Mouse (Mus musculus) CH12F3 (cell line): ENCODE results near the gene Nxph4.

Experiments used
- in situ Hi-C: fragments of 300-500 bp; cut with MboI; formaldehyde crosslinking; loops from 2 replicates; pipeline ENCODE4 v1.14.3; 2020; ENCODE audit warnings: low sequenced_read_pairs

Nxph4 gene

DNA sequence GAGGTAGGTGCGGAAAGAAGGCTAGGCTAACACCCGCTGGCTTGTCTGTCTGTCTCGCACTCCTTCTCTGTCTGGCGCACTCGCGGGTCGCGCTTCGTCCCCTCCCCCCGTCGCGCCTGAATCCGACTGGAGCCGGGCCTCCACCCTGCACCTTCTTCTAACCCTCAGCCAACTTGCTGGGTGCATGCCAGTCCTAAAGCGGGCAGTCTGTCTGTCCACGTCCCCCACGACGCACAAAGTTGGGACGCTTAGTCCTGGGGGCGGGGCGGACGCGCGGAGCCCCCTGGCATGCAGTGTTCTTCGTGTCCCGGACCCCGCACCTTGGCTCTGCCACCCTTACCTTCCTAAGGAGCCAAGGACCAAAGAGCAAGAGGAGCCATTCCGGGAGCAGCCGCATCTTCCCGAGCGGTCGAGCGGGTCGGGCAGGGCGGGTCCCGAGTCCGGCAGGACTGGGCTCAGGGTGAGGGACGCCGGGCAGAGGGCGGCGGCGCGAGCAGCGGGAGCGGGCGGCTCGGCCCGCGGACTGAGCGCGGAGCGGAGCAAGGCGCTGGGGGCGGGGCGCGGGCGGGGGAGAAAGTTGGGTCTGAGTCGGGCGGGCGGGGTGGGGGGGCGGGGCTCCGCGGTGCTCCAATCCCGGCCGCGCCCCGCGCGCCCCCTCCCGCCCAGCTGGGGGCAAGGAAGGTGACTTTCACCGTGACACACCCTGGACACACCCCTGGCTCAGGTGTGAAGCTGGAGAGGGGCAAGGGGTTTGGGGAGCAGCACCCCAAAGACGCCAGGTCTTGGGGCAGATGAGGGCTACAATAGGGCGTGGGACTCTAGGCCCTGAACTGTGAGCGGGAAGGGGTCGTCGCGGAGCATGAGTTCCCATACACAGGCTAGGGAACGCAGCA lies at the start of gene Nxph4:
TSS of gene Nxph4 (minus strand) at position 524 of the 893 bp plus-strand sequence.
- in situ Hi-C loops, result no loop called here

DNA sequence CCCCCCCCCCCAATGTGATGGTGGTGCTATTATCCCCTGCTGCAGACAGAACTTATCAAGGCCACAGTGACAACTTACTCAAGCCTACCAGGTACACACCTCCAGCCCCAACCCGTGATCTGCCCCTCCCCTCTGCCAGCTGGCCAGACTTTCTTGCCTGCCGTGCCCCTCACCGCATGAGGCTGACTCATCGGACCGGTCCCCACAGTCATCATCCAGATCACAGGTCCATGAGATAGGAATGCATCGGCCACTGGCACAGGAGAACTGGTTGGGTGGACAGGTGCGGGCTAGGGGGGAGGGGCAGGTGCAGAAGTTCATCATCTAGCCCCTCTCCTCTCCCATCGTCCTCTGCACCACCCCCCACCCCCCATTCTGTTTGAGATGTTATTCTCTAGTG lies 49.3 kb upstream of the Nxph4 start:
- in situ Hi-C loops, result no loop called here

DNA sequence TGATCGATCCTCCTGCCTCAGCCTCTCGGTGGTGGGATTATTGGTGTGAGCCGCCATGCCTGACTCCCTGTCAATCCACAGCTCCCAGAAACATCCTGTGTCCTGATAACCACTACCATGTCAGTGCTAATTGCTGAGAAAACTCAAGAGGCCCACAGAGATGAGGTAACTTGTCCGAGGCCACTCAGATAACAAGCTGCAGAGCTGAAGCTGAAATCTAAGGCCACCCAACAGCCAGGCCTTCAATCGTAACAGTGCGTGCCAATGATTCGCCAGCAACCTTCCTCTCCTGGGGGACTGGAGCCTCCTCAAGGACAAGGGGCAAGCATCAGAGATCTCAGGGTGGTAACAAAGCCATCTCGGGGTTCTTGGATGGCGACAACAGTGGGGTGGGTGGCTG lies 46.9 kb upstream of the Nxph4 start:
- in situ Hi-C loops, result no loop called here

DNA sequence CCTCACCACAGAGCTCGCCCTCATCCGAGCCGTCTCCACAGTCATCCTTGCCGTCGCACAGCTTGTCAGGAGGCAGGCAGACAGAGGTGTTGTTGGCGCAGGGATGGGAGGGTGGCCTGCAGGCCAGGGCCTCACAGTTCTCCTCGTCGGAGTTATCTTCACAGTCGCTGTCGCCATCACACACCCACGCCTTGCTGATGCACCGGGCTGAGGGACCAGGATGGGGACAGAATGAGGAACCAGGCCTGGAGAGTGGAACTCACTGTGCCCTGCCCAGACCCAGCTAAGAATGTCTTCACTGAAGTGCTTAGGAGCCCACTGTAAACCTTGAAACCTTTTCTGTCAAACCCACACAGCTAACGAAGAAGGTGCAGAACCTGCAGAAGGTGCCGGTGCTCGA lies 43.6 kb upstream of the Nxph4 start:
- in situ Hi-C loops, result loop anchor here (10.0 kb wide), 1 partner anchor 57 kb away; no protein-coding TSS in a partner anchor

DNA sequence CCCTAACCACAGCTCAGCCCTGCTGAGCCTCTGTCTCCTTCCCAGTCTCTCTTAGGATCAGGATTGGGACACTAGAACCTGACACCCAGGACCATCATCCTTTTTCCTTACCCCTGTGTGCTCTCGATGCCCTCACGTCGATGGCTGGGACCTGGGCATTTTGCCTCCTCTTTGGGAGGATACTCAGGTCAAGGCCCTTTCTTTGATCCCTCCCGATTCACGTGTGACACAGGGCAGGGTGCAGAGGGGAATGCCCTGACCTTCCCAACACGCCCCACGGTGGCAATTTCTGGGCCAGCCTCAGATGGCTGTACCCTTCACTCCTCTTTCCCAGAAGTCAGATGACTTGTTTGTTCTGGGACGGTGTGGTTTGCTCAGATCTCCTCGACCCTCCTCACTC lies 42.8 kb upstream of the Nxph4 start:
- in situ Hi-C loops, result loop anchor here (10.0 kb wide), 1 partner anchor 58 kb away; no protein-coding TSS in a partner anchor

DNA sequence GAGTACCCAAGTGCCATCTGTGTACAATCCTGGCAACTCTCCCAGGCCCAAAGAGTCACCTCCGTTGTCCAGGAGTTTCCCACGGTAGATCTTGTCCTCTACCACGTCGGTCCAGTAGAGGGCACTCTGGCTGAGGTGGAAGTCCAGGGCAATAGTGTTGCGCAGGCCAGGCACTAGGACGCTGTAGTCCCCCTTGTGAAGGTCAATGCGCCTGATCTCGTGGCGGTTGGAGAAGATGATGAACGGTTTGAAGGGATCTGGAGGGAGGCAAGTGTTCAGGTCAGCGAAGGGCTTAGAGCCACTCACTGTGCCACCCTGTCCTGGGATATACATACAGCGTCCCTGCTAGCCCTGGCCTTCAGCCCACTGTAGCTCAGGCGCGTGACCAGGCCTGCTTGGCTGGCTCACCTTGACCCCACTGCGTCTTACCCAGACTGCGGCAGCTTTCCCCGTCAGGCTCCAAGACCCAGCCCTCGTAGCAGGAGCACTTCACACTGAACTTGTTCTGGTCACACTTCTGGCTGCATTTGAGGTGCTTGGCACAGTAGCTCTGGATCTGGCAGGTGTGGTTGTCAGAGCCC lies 42.1 kb upstream of the Nxph4 start:
- in situ Hi-C loops, result loop anchor here (10.0 kb wide), 1 partner anchor 58 kb away; no protein-coding TSS in a partner anchor

DNA sequence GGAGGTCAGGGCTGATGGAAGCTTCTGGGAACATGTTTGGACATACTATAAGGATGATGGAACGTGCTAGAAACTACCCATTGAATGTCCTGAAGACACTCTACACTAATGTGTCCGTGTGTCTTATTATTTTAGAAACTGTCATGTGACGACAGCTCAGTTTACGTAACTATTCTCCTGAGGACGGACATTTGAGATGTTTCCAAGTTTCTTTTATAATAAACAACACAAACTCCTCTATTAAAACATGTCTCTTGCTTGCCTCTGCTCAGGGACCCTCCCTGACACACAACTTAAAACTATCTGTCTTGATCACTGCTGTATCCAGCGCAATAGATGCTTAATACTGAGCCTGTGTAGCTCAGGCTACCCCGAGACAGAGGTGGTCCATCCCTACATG lies 41.4 kb upstream of the Nxph4 start:
- in situ Hi-C loops, result loop anchor here (10.0 kb wide), 1 partner anchor 59 kb away; no protein-coding TSS in a partner anchor

DNA sequence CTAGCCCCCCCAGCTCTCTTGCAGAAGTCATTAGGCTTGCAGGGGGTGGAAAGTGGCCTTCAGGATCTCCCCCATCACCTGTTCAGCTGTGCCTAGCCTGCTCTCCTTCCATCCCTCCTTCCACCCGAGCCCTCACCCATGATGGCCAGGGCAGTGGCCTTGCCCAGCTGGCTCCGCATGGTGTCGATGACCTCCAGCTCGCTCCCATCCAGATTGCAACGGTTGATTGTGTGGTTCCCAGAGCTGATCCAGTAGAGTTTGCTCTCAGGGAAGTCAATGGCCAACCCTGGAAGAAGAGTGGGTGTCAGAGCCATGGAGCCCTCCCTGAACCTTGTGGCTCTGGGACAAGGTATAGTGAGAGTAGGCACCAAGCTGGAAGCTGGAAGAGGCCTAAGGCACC lies 37.9 kb upstream of the Nxph4 start:
- in situ Hi-C loops, result loop anchor here (10.0 kb wide), 1 partner anchor 63 kb away; no protein-coding TSS in a partner anchor

DNA sequence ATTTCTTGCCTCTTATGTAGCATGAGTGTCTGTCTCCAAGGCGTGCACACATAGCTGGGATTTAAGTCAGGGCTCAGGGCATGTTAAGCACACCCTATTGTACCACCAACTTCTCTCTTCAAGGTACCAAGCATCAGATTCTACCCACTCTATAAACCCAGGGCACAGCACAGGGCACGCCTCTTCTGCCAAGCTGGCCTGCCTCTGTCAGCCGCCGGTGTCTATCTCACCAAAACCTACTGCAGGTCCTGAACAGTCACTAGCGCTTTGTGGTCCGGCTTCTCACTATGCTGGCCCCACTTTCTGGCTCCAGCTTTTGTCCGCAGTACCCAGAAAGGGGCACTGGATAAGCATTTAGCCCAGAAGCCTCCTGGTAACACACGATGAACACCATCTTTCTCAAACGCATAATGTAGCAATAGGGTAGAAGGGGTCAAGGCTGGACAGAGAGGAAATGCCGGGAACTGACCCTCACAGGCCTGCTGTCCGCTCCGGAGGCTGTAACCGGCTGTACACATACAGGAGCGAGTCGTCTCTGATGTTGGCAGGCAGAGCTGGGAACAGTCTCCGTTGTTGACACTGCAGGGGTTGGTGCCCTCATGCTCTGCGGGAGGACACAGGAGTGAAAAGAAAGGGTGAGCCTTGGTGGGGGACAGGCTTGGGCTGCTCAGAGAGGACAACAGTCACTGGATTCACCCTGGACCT lies 36.7 kb upstream of the Nxph4 start:
- in situ Hi-C loops, result loop anchor here (10.0 kb wide), 1 partner anchor 64 kb away; no protein-coding TSS in a partner anchor

DNA sequence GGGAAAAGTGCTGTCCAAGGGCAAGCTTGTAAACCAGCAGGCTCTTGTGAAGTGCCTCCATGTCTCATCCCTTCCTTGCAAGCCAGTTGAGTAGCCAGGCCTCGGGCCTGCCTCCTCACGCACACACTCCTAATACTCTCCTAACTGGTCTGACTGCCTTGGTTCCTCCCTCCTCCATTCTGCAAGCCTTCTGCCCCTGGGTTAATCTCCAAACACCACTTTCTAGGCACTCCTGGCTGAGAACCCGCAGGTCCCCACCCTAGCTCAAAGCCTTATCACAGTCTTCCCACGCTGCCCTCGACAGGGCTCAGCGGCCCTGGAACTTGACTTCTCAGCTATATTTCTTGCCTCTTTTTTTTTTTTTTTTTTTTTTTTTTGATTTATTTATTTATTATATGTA lies 36.0 kb upstream of the Nxph4 start:
- in situ Hi-C loops, result loop anchor here (10.0 kb wide), 1 partner anchor 64 kb away; no protein-coding TSS in a partner anchor

DNA sequence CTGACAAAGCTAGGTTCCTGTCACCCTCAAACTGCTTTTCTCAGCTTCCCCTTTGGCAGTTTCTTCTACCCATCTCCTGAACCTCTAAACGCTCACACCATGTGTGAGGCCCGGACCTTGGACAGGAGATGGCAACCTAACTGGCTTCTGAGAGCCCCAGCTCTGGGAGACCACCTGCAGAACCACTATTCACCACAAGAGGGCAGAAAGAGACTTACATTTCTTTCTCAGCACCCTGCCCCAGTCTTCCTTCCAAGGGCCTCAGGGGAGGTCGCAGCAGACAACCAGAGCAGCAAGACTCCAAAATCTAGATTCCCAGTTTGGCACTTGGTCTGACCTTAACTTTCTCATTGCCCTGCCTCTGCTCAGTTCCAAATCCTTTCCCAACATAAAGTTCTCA lies 35.1 kb upstream of the Nxph4 start:
- in situ Hi-C loops, result no loop called here

DNA sequence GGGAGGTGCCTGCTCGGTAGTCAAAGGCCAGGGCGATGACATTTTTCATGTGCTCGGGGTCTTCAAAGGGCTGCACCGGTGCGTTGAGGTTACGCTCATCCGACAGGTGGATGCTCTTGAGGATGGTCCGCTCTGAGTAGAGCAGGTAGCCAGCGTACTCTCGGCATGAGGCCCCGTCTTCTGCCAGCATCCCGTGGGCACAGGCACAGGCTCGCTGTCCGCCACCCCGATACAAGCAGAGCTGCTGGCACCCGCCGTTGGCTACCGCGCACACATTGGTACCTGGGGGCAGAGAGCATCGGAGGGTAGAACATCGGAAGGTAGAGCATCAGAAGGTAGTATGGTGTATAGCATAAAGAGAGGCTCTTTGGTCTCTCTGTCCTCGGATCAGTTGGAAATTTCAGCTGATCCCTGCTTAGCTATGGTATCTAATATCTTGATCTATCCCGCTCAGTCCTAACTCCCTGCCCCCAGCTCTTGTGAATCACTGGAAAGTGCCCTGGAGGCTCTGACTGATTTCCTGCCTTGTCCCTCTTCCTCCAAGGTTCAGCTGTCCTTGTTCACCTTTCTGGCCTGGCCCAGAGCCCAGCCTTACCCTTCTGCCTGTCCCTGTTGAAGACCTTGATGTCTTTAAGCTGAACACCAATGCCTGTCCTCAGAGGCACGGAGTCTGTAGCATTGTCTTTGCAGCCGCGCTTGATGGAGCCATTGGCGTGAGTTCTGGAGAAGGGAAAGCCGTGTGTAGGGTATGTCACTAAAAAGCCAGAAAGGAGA lies 32.4 kb upstream of the Nxph4 start:
- in situ Hi-C loops, result no loop called here

DNA sequence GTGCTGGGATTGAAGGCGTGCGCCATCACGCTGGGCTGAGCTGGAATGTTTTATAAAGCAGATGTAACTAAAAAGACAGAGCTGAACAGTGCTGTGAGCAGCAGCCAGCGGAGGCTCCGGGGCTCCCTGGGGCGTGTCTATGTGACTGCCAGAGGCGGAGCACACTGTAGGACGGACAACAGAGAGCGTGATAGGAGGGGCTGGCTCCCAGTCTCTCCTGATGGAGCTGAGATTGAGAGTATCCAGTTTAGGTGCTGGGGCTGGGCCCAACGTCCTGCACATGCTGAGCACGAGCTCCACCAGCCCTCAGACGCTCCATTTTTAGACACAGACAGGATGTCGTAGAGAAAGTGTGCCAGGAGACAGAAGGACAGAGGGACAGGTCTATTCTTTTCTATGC lies 29.9 kb upstream of the Nxph4 start:
- in situ Hi-C loops, result no loop called here

DNA sequence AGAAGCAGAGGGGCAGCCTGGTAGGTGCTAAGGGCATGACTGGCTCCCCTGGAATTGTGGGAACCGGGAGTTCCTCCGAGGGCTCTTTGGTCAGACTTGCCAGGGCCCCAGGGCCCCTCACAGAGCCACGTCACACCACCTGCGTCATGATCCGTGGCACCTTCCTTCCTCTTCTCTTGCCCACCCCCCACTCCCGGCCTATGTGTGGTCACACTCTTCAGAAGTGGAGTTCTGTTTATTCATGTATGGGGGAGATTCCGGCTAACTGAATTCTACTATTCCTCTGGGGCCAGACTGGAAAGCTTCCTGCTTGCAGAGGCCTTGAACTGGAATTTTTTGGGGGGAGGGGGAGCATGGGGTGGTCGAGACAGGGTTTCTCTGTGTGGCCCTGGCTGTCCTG lies 29.5 kb upstream of the Nxph4 start:
- in situ Hi-C loops, result no loop called here

DNA sequence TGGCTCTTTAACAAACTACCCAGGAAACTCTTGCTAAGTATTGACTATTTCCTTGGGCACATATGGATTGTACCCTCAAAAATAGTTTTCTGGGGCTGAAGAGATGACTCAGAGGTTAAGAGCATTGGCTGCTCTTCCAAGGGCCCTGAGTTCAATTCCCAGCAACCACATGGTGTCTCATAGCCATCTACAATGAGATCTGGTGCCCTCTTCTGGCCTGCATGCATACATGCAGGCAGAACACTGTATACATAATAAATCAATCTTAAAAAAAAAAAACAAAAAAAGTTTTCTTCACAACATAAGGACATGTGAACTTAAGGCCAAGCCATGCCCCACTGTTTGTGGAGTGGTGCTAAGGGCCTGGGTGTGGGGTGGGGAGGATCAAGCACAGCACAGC lies 26.8 kb upstream of the Nxph4 start:
- in situ Hi-C loops, result no loop called here

DNA sequence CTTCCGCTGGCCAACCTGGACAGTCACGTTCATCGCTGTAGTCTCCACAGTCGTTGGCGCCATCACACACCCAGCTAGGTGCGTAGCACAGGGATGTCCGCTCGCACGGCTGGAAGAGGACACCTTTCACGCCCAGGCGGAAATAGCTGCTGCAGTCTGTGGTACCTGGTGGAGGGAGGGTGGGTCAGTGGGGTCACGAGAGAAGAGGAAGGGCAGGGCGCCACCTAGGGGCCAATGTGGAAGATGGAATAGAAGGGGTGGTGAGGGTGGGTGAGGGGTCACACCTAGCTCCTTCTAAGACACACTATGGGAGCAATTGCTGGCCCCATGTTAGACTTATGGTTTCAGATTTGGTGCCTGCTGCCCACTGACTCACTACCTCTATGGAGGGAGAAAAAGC lies 23.0 kb upstream of the Nxph4 start:
- in situ Hi-C loops, result no loop called here

DNA sequence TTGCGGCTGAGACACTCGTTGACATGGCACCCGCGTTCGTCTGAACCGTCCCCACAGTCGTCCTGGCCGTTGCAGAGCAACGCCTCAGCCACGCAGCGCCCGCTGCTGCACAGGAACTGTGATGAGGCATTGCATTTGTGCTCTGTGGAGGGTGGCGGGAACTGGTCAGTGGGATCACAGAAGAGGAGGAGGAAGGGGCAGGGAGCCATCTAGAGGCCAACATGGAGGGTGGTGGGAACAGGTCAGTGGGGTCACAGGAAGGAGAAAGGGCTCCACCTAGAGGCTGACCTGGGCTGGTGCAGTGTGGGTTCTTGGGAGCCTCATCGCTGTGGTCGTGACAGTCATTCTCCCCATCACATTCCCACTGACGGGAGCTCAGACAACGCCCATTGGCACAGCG lies 21.3 kb upstream of the Nxph4 start:
- in situ Hi-C loops, result no loop called here

DNA sequence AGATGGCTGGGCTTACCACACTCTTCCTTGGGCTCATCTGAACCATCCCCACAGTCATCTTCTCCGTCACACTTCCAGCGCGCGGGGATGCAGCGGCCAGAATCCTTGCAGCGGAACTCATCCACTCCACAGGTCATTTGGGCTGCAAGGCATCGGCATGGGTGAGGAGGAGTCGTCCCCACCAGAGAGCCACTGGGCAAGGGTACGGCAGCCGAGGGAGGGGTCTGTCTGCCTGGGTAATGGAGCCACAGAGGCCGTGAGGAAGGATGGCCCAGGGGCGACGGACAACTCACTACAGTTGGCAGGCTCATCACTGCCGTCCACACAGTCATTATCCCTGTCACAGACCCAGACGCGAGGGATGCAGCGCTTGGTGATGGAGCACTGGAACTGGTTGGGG lies 15.5 kb upstream of the Nxph4 start:
- in situ Hi-C loops, result no loop called here

DNA sequence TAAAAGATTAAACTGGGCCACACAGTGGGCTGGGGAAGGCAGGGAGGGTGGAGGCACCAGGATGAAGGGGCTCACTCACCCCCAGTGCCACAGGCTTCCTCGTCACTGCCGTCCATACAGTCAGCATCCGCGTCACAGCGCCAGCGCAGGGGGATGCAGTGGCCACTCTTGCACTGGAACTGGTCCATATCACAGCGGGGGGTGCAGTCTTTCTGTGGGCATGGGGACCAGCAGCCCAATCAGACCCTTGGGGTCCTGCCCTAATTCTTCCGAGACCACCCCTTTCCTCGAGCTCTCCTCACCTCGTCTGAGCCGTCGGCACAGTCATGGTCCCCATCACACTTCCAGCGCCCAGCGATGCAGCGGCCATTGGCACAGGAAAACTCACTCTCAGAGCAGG lies 13.9 kb upstream of the Nxph4 start:
- in situ Hi-C loops, result no loop called here

DNA sequence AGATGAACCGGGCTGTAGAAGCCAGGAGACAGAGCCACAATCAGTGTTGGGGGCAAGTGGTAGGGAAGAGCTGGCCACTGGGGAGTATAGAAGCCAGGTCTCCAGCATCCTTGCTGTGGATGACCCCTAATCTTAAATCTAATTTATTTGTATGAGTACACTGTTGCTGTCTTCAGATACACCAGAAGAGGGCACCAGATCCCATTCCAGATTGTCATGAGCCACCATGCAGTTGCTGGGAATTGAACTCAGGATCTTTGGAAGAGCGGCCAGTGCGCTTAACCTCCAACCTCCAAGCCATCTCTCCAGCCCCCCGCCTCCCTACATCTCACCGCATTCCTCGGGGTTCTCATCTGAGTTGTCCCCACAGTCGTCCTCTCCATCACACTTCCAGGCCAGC lies 12.1 kb upstream of the Nxph4 start:
- in situ Hi-C loops, result no loop called here

DNA sequence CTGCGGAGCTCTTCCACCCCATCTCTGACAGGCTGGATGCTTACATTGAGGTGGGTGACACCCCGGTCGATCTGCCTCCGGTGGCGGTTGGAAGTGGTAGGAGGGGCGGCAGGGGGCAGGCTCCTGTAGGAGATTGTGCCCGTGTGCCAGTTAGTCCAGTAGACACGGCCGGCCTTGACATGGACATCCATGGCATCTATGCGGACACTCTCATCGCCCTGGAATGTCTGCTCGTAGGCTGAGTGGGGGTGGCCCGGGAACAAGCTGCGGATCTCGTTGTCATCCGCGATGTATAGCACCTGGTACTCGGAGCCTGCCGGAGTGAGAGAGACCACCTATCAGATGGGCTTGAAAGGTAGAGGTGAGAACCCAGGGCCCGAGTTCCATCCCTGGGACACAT lies 10.0 kb upstream of the Nxph4 start:
- in situ Hi-C loops, result loop anchor here (5.0 kb wide), 1 partner anchor 37 kb away; no protein-coding TSS in a partner anchor
